Comparison of ENCODE assay signal across 21 mouse cellular contexts in the genomic region with DNA sequence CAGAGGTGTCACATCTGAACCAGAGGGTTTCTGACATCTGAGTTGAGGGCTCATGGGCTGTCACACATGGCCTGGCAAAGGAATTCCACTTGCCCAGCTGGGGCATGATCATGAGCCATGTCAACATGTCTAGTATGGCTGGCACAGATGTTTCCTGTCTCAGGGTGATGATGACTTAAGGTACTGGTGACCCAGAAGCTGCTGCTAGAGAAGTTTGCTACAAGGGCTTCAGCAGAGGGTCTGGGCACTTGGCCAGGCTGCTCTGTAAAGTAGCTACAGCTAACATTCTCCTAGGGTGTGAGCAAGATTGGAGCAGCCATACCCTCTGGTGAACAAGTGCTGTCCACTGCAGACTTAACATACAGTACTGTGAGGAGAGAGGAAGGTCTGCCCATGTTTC. TPM values are rescaled to one million over a fixed set of nuclear protein-coding genes. Genes with fewer than 3 reads are reported as not detected.
DNase-seq lines count a peak whose midpoint lies in the region; ATAC-seq lines count a peak whose summit lies in the region.
"Had no signal": no experiment of that assay in that cellular context is flagged by ENCODE, and none has a peak within 500 bp of the region (broad histone marks: within the 10 kb centered on the region; RNA-seq: fewer than 3 reads in every experiment).

No protein-coding gene starts in this region.

- no peak for DNase-seq in heart, postnatal 14 days
- DNase-seq in kidney, postnatal 25 days: no peak
- peak; percentile 13 for DNase-seq in lung, postnatal 10 days
- no peak for DNase-seq in lung, postnatal 25 days (ENCODE audit: low spot score)
- no peak for DNase-seq in adrenal gland, postnatal 14 days
- DNase-seq: adrenal gland, postnatal 25 days; cerebellum, adult 11 months; gastrocnemius, postnatal 36 days; kidney, postnatal 14 days; right cerebral cortex, adult 18-20 months; thymus, postnatal 4 days had no signal

- H3K36me3 ChIP-seq in heart, embryonic 15.5 days: peaks cover 29% of the 10 kb centered on the region
- H3K36me3 ChIP-seq in kidney, embryonic 16.5 days (ENCODE audit: insufficient read depth, low read length): peaks cover 18% of the 10 kb centered on the region
- H3K36me3 ChIP-seq: forebrain, embryonic 15.5 days; liver, embryonic 15.5 days had no signal

- intact Hi-C loops in heart, postnatal 14 days (cut with DNase I): loop anchor here (10.0 kb wide), 1 partner anchor 248 kb away; a partner anchor contains a TSS

- H3K27me3 ChIP-seq in heart, embryonic 15.5 days: no peaks in the 10 kb centered on the region
- H3K27me3 ChIP-seq in kidney, embryonic 16.5 days (ENCODE audit: insufficient read depth, low read length): no peaks in the 10 kb centered on the region
- H3K27me3 ChIP-seq: embryonic facial prominence, embryonic 13.5 days; forebrain, embryonic 15.5 days; limb, embryonic 15.5 days; liver, embryonic 15.5 days; midbrain, embryonic 13.5 days; neural tube, embryonic 13.5 days had no signal

- ATAC-seq in heart, embryonic 15.5 days (replicated peaks; ENCODE audit: insufficient number of reproducible peaks, insufficient read depth, low FRiP score, low read depth): peak; percentile 80; the same call in 1 of the 2 replicates
- ATAC-seq in kidney, embryonic 16.5 days (ENCODE audit: low FRiP score, low TSS enrichment): 0 out of 2 replicates have a peak, but pooled peaks have one; percentile 42
- ATAC-seq in megakaryocyte-erythroid progenitor cell, adult 5-6 weeks (replicated peaks; ENCODE audit: low FRiP score, low TSS enrichment, poor library complexity, severe bottlenecking): 0 out of 2 replicates have a peak, but pooled peaks have one; percentile 16
- ATAC-seq: forebrain, embryonic 15.5 days; inflammation-experienced regulatory T-cells, adult 6 months; midbrain, embryonic 13.5 days had no signal

- H3K4me1 ChIP-seq in heart, embryonic 15.5 days (replicated peaks): peaks cover 20% of the 10 kb centered on the region
- no peaks in the 10 kb centered on the region for H3K4me1 ChIP-seq in kidney, embryonic 16.5 days (ENCODE audit: insufficient read depth, low read length)
- H3K4me1 ChIP-seq: embryonic facial prominence, embryonic 13.5 days; forebrain, embryonic 15.5 days; limb, embryonic 15.5 days; liver, embryonic 15.5 days; midbrain, embryonic 13.5 days; neural tube, embryonic 13.5 days had no signal

- no peak overlapping the region for H3K9ac ChIP-seq in heart, embryonic 15.5 days
- H3K9ac ChIP-seq in kidney, embryonic 16.5 days (replicated peaks; ENCODE audit: low read length): no peak overlapping the region
- H3K9ac ChIP-seq: embryonic facial prominence, embryonic 13.5 days; forebrain, embryonic 15.5 days; limb, embryonic 15.5 days; liver, embryonic 15.5 days; midbrain, embryonic 13.5 days; neural tube, embryonic 13.5 days had no signal

- no peak overlapping the region for H3K4me3 ChIP-seq in heart, embryonic 15.5 days
- no peak overlapping the region for H3K4me3 ChIP-seq in kidney, embryonic 16.5 days (ENCODE audit: low read length)
- H3K4me3 ChIP-seq: embryonic facial prominence, embryonic 13.5 days; forebrain, embryonic 15.5 days; limb, embryonic 15.5 days; liver, embryonic 15.5 days; midbrain, embryonic 13.5 days; neural tube, embryonic 13.5 days had no signal

- H3K9me3 ChIP-seq in heart, embryonic 15.5 days (replicated peaks): no peaks in the 10 kb centered on the region
- H3K9me3 ChIP-seq in kidney, embryonic 16.5 days (ENCODE audit: low read length): no peaks in the 10 kb centered on the region
- H3K9me3 ChIP-seq: embryonic facial prominence, embryonic 13.5 days; forebrain, embryonic 15.5 days; limb, embryonic 15.5 days; liver, embryonic 15.5 days; midbrain, embryonic 13.5 days; neural tube, embryonic 13.5 days had no signal

- H3K27ac ChIP-seq in heart, embryonic 15.5 days: peak overlapping the region; percentile 75
- H3K27ac ChIP-seq in kidney, embryonic 16.5 days (ENCODE audit: low read length): no peak overlapping the region
- H3K27ac ChIP-seq: embryonic facial prominence, embryonic 13.5 days; forebrain, embryonic 15.5 days; limb, embryonic 15.5 days; liver, embryonic 15.5 days; midbrain, embryonic 13.5 days; neural tube, embryonic 13.5 days had no signal

- H3K4me2 ChIP-seq in heart, embryonic 15.5 days: no peak overlapping the region
- no peak overlapping the region for H3K4me2 ChIP-seq in kidney, embryonic 16.5 days (replicated peaks; ENCODE audit: low read depth, low read length)
- H3K4me2 ChIP-seq: embryonic facial prominence, embryonic 13.5 days; forebrain, embryonic 15.5 days; limb, embryonic 15.5 days; liver, embryonic 15.5 days; midbrain, embryonic 13.5 days; neural tube, embryonic 13.5 days had no signal

RNA-seq across cellular contexts. Expression of a gene that starts 25.4 kb away (rescaled TPM):
- 49.1 and 55.9 TPM in 2 replicates for polyA plus RNA-seq in heart, embryonic 15.5 days (2015; fragmentation: Nextera tagmentation; extraction: Ambion mirVana)
- total RNA-seq in heart, postnatal 14 days (2021): 10 to 100 TPM; 42.5 to 43.5 TPM
- 28.4 and 29.1 TPM in 2 replicates for polyA plus RNA-seq in kidney, embryonic 16.5 days (2015; fragmentation: Nextera tagmentation; extraction: Ambion mirVana)
- total RNA-seq in megakaryocyte-erythroid progenitor cell, adult 5-6 weeks (2014; fragmentation: Nextera tagmentation): 3.9 and 7.7 TPM in 2 replicates
- 3.4 and 5.4 TPM in 2 replicates for total RNA-seq in megakaryocyte-erythroid progenitor cell, adult 5-6 weeks (2017)
- 24.6 and 28.6 TPM in 2 replicates for total RNA-seq in adrenal gland, postnatal 14 days (2021)

RNA-seq across cellular contexts. Expression of a gene that starts 34.1 kb away (rescaled TPM):
- 25.2 and 25.6 TPM in 2 replicates for polyA plus RNA-seq in heart, embryonic 15.5 days (2015; fragmentation: Nextera tagmentation; extraction: Ambion mirVana)
- 10 to 100 TPM; 19.4 to 20.3 TPM for total RNA-seq in heart, postnatal 14 days (2021)
- 16.2 and 17.4 TPM in 2 replicates for polyA plus RNA-seq in kidney, embryonic 16.5 days (2015; fragmentation: Nextera tagmentation; extraction: Ambion mirVana)
- total RNA-seq in megakaryocyte-erythroid progenitor cell, adult 5-6 weeks (2014; fragmentation: Nextera tagmentation): 30.2 and 40.8 TPM in 2 replicates
- total RNA-seq in megakaryocyte-erythroid progenitor cell, adult 5-6 weeks (2017): 55.3 and 62.6 TPM in 2 replicates
- total RNA-seq in adrenal gland, postnatal 14 days (2021): 28.8 and 30.8 TPM in 2 replicates

RNA-seq across cellular contexts. Expression of a gene that starts 57.9 kb away (rescaled TPM):
- polyA plus RNA-seq in heart, embryonic 15.5 days (2015; fragmentation: Nextera tagmentation; extraction: Ambion mirVana): 4.3 and 5.0 TPM in 2 replicates
- total RNA-seq in heart, postnatal 14 days (2021): 1 to 10 TPM; 1.4 to 1.8 TPM
- 5.6 and 5.8 TPM in 2 replicates for polyA plus RNA-seq in kidney, embryonic 16.5 days (2015; fragmentation: Nextera tagmentation; extraction: Ambion mirVana)
- total RNA-seq in megakaryocyte-erythroid progenitor cell, adult 5-6 weeks (2014; fragmentation: Nextera tagmentation): 1.2 and 1.6 TPM in 2 replicates
- total RNA-seq in megakaryocyte-erythroid progenitor cell, adult 5-6 weeks (2017): 3.0 and 11.7 TPM in 2 replicates
- 8.6 and 9.2 TPM in 2 replicates for total RNA-seq in adrenal gland, postnatal 14 days (2021)

Comparison
In these comparisons a context has a peak if more than half of its experiments do, and no peak if none do; other contexts are left out.
1. ATAC-seq: peak in every context shown above with its lines; median percentile 80 in heart, embryonic 15.5 days; 42 in kidney, embryonic 16.5 days; 16 in megakaryocyte-erythroid progenitor cell, adult 5-6 weeks.